Mouse (Mus musculus): ENCODE data around the gene Iqce.

The Iqce gene

GRCm38 (mm10) chr5:140615321-140616109 lies 86.7 kb downstream of the Iqce start:
- DNase-seq (ENCODE audit: low read depth, low spot score) = no peak

GRCm38 (mm10) chr5:140614837-140615236 lies 87.3 kb downstream of the Iqce start:
- no peak for DNase-seq (ENCODE audit: low read depth, low spot score)

- no peak for DNase-seq (ENCODE audit: low read depth, low spot score)
Measured at GRCm38 (mm10) chr5:140614141-140614540, 88.0 kb downstream of the Iqce start.

GRCm38 (mm10) chr5:140612191-140612590 lies 90.0 kb downstream of the Iqce start:
- no peak for DNase-seq (ENCODE audit: low read depth, low spot score)

All from retina, postnatal 7 days (tissue).